Mouse (Mus musculus): ENCODE data around the gene BC051019. TPM values are rescaled to one million over a fixed set of nuclear protein-coding genes. Genes with fewer than 3 reads are reported as not detected.

Gene BC051019
- polyA plus RNA-seq, 1 experiment from 2014 or later = 1.00 TPM

GRCm38 (mm10) chr7:109703190-109704015 is 20.2 kb downstream of the BC051019 start, which contains the start of the genes St5 and Akip1:
TSS of gene St5 (minus strand) at chr7:109703605.
TSS of gene Akip1 (plus strand) at chr7:109703690.
- H3K9me3 ChIP-seq (replicated peaks; ENCODE audit: control insufficient read depth, low read length) = no peaks in the 10 kb centered on the region
- no peaks in the 10 kb centered on the region for H3K27me3 ChIP-seq (ENCODE audit: control insufficient read depth, insufficient read depth, low read length)
- peak within 1 kb of the TSS; percentile 87 for H3K4me3 ChIP-seq (ENCODE audit: low read length)
- H3K4me1 ChIP-seq (ENCODE audit: control insufficient read depth, insufficient read depth, low read length) = peaks cover 24% of the 10 kb centered on the region
- peak within 1 kb of the TSS; percentile 95 for H3K4me2 ChIP-seq (ENCODE audit: low read depth, low read length)
- H3K36me3 ChIP-seq (ENCODE audit: control insufficient read depth, insufficient read depth) = peaks cover 3% of the 10 kb centered on the region; the same call in 1 of the 2 replicates
- H3K27ac ChIP-seq (ENCODE audit: low read length) = peak within 1 kb of the TSS; percentile 77
- WGBS = under 1% methylated on average over 61 of the region's 61 CpGs
- H3K9ac ChIP-seq (ENCODE audit: low read length) = peak within 1 kb of the TSS; percentile 90
- peak; percentile 93 for ATAC-seq (replicated peaks; ENCODE audit: extremely low read depth, insufficient read depth, low FRiP score)

- H3K4me3 ChIP-seq (ENCODE audit: low read length) = peak overlapping the region; percentile 87
- H3K36me3 ChIP-seq (ENCODE audit: control insufficient read depth, insufficient read depth) = peaks cover 3% of the 10 kb centered on the region; the same call in 1 of the 2 replicates
- H3K4me1 ChIP-seq (ENCODE audit: control insufficient read depth, insufficient read depth, low read length) = peaks cover 18% of the 10 kb centered on the region
- no peak for ATAC-seq (replicated peaks; ENCODE audit: extremely low read depth, insufficient read depth, low FRiP score)
- H3K9ac ChIP-seq (ENCODE audit: low read length) = peak overlapping the region; percentile 90; the same call in 1 of the 2 replicates
- WGBS = 50% methylated on average over 4 of the region's 4 CpGs
- no peaks in the 10 kb centered on the region for H3K9me3 ChIP-seq (replicated peaks; ENCODE audit: control insufficient read depth, low read length)
- H3K27ac ChIP-seq (ENCODE audit: low read length) = no peak overlapping the region
- peak overlapping the region; percentile 95 for H3K4me2 ChIP-seq (ENCODE audit: low read depth, low read length)
- H3K27me3 ChIP-seq (ENCODE audit: control insufficient read depth, insufficient read depth, low read length) = no peaks in the 10 kb centered on the region
Measured at GRCm38 (mm10) chr7:109702721-109703120, 20.9 kb downstream of the BC051019 start.

GRCm38 (mm10) chr7:109700213-109700612 is 23.4 kb downstream of the BC051019 start:
- Histone ChIP-seq H3K36me3 (ENCODE audit: control insufficient read depth, insufficient read depth) (no peaks in the 10 kb centered on the region), H3K4me1 (ENCODE audit: control insufficient read depth, insufficient read depth, low read length) (peaks cover 12% of the 10 kb centered on the region), H3K4me3 (ENCODE audit: low read length) (no peak overlapping the region), H3K9ac (ENCODE audit: low read length) (no peak overlapping the region), H3K27me3 (ENCODE audit: control insufficient read depth, insufficient read depth, low read length) (no peaks in the 10 kb centered on the region), H3K9me3 (replicated peaks; ENCODE audit: control insufficient read depth, low read length) (no peaks in the 10 kb centered on the region), H3K27ac (ENCODE audit: low read length) (no peak overlapping the region), H3K4me2 (ENCODE audit: low read depth, low read length) (no peak overlapping the region)
- ATAC-seq (replicated peaks; ENCODE audit: extremely low read depth, insufficient read depth, low FRiP score) = no peak

GRCm38 (mm10) chr7:109695339-109695726 is 28.3 kb downstream of the BC051019 start:
- Histone ChIP-seq H3K4me2 (ENCODE audit: low read depth, low read length) (no peak overlapping the region), H3K27ac (ENCODE audit: low read length) (no peak overlapping the region), H3K9ac (ENCODE audit: low read length) (no peak overlapping the region), H3K4me1 (ENCODE audit: control insufficient read depth, insufficient read depth, low read length) (peaks cover 2% of the 10 kb centered on the region; the same call in 1 of the 2 replicates), H3K27me3 (ENCODE audit: control insufficient read depth, insufficient read depth, low read length) (no peaks in the 10 kb centered on the region), H3K4me3 (ENCODE audit: low read length) (no peak overlapping the region), H3K36me3 (ENCODE audit: control insufficient read depth, insufficient read depth) (no peaks in the 10 kb centered on the region), H3K9me3 (replicated peaks; ENCODE audit: control insufficient read depth, low read length) (no peaks in the 10 kb centered on the region)
- 87% methylated on average over 10 of the region's 10 CpGs for WGBS
- no peak for ATAC-seq (replicated peaks; ENCODE audit: extremely low read depth, insufficient read depth, low FRiP score)

GRCm38 (mm10) chr7:109694576-109695338 is 28.9 kb downstream of the BC051019 start:
- H3K9ac ChIP-seq (ENCODE audit: low read length) = no peak overlapping the region
- H3K27ac ChIP-seq (ENCODE audit: low read length) = no peak overlapping the region
- no peaks in the 10 kb centered on the region for H3K9me3 ChIP-seq (replicated peaks; ENCODE audit: control insufficient read depth, low read length)
- H3K27me3 ChIP-seq (ENCODE audit: control insufficient read depth, insufficient read depth, low read length) = no peaks in the 10 kb centered on the region
- H3K36me3 ChIP-seq (ENCODE audit: control insufficient read depth, insufficient read depth) = no peaks in the 10 kb centered on the region
- H3K4me2 ChIP-seq (ENCODE audit: low read depth, low read length) = no peak overlapping the region
- ATAC-seq (replicated peaks; ENCODE audit: extremely low read depth, insufficient read depth, low FRiP score) = no peak
- 87% methylated on average over 13 of the region's 13 CpGs for WGBS
- H3K4me1 ChIP-seq (ENCODE audit: control insufficient read depth, insufficient read depth, low read length) = peaks cover 2% of the 10 kb centered on the region; the same call in 1 of the 2 replicates
- H3K4me3 ChIP-seq (ENCODE audit: low read length) = no peak overlapping the region

GRCm38 (mm10) chr7:109690961-109691360 is 32.7 kb downstream of the BC051019 start:
- no peaks in the 10 kb centered on the region for H3K27me3 ChIP-seq (ENCODE audit: control insufficient read depth, insufficient read depth, low read length)
- WGBS = 59% methylated on average over 5 of the region's 5 CpGs
- ATAC-seq (replicated peaks; ENCODE audit: extremely low read depth, insufficient read depth, low FRiP score) = no peak

GRCm38 (mm10) chr7:109690101-109690500 is 33.5 kb downstream of the BC051019 start:
- WGBS = 79% methylated on average over 3 of the region's 3 CpGs
- Histone ChIP-seq H3K4me3 (ENCODE audit: low read length) (no peak overlapping the region), H3K9me3 (replicated peaks; ENCODE audit: control insufficient read depth, low read length) (no peaks in the 10 kb centered on the region), H3K4me2 (ENCODE audit: low read depth, low read length) (no peak overlapping the region), H3K4me1 (ENCODE audit: control insufficient read depth, insufficient read depth, low read length) (peaks cover 2% of the 10 kb centered on the region), H3K27me3 (ENCODE audit: control insufficient read depth, insufficient read depth, low read length) (no peaks in the 10 kb centered on the region), H3K27ac (ENCODE audit: low read length) (no peak overlapping the region), H3K9ac (ENCODE audit: low read length) (no peak overlapping the region), H3K36me3 (ENCODE audit: control insufficient read depth, insufficient read depth) (no peaks in the 10 kb centered on the region)
- no peak for ATAC-seq (replicated peaks; ENCODE audit: extremely low read depth, insufficient read depth, low FRiP score)

More at GRCm38 (mm10) chr7:109690961-109691360, 32.7 kb downstream of the BC051019 start:
- Histone ChIP-seq H3K4me2 (ENCODE audit: low read depth, low read length) (no peak overlapping the region), H3K9ac (ENCODE audit: low read length) (no peak overlapping the region), H3K9me3 (replicated peaks; ENCODE audit: control insufficient read depth, low read length) (no peaks in the 10 kb centered on the region), H3K27ac (ENCODE audit: low read length) (no peak overlapping the region), H3K4me1 (ENCODE audit: control insufficient read depth, insufficient read depth, low read length) (peaks cover 2% of the 10 kb centered on the region), H3K36me3 (ENCODE audit: control insufficient read depth, insufficient read depth) (no peaks in the 10 kb centered on the region), H3K4me3 (ENCODE audit: low read length) (no peak overlapping the region)

- Histone ChIP-seq H3K4me2 (ENCODE audit: low read depth, low read length) (no peak overlapping the region), H3K9ac (ENCODE audit: low read length) (no peak overlapping the region), H3K4me3 (ENCODE audit: low read length) (no peak overlapping the region), H3K4me1 (ENCODE audit: control insufficient read depth, insufficient read depth, low read length) (peaks cover 2% of the 10 kb centered on the region), H3K27me3 (ENCODE audit: control insufficient read depth, insufficient read depth, low read length) (no peaks in the 10 kb centered on the region), H3K9me3 (replicated peaks; ENCODE audit: control insufficient read depth, low read length) (no peaks in the 10 kb centered on the region), H3K36me3 (ENCODE audit: control insufficient read depth, insufficient read depth) (no peaks in the 10 kb centered on the region), H3K27ac (ENCODE audit: low read length) (no peak overlapping the region)
- 58% methylated on average over 9 of the region's 9 CpGs for WGBS
- ATAC-seq (replicated peaks; ENCODE audit: extremely low read depth, insufficient read depth, low FRiP score) = no peak
Measured at GRCm38 (mm10) chr7:109686585-109687128, 37.0 kb downstream of the BC051019 start.

Measured in heart, embryonic 16.5 days (tissue).